Mouse (Mus musculus): Measurements from ENCODE around the gene Matn4.

DNA sequence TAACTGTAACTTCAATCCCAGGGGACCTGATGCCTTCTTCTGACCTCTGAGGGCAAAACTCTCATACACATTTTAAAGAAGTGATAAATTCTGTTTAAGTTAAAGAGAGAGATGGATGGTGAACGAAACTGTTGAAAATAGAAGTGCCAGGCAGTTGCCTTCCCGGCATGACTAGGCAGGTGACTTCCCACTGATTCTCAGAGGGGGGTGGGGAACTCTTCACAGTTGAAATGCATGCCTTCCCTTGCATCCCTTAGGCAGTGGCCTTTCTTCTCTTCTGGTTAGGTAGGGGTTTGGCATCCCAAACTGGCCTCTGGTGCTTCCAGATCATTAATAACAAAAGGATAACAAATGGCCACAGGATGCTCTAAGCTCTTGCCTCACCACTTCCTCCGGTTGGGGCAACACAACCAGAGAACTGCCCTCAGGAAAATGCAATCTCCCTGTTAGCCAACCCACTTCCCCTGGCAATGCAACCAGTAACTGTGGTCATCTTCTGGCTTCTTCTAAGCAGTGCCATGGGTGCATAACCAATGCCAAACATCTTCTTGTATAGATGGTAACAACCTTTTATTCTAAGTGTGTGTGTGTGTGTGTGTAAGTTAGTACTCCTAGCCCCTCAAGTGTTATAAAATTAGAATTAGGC lies 32.4 kb downstream of the Matn4 start:
- TF ChIP-seq CTCF (IDR thresholded peaks at IDR 0.05; ENCODE audit: borderline replicate concordance, insufficient read depth, low read length) (no peak), POLR2A (IDR thresholded peaks at IDR 0.05; ENCODE audit: low read depth, low read length) (no peak)
